Mouse (Mus musculus) splenic B cell, adult 2 months (primary cell): ENCODE data around the gene 5730522E02Rik.

Source experiments
- DNase-seq: peaks from one replicate; pipeline ENCODE4 v3.0.0-alpha.2; 2011; ENCODE audit warnings: low read depth, low spot score
- H3K27me3 ChIP-seq: 2 replicates; pipeline ENCODE4 v1.6.1; 2012; ENCODE audit warnings: mild to moderate bottlenecking, low read length, moderate library complexity, mixed read lengths; ENCODE audit not compliant: control insufficient read depth, poor library complexity, insufficient read depth, severe bottlenecking
- H3K36me3 ChIP-seq: 2 replicates; pipeline ENCODE4 v1.6.1; 2012; ENCODE audit warnings: mild to moderate bottlenecking, low read length, moderate library complexity, mixed read lengths; ENCODE audit not compliant: control insufficient read depth, poor library complexity, insufficient read depth, severe bottlenecking

5730522E02Rik gene

GRCm38 (mm10) chr11:25855794-25856193 lies 354.8 kb downstream of the 5730522E02Rik start:
- Histone ChIP-seq H3K36me3 (no peaks in the 10 kb centered on the region), H3K27me3 (no peaks in the 10 kb centered on the region)
- no peak for DNase-seq

GRCm38 (mm10) chr11:25854216-25854615 lies 356.3 kb downstream of the 5730522E02Rik start:
- DNase-seq: no peak
- Histone ChIP-seq H3K27me3 (no peaks in the 10 kb centered on the region), H3K36me3 (no peaks in the 10 kb centered on the region)

GRCm38 (mm10) chr11:25853032-25853431 lies 357.5 kb downstream of the 5730522E02Rik start:
- Histone ChIP-seq H3K36me3 (no peaks in the 10 kb centered on the region), H3K27me3 (no peaks in the 10 kb centered on the region)
- no peak for DNase-seq

- Histone ChIP-seq H3K27me3 (no peaks in the 10 kb centered on the region), H3K36me3 (no peaks in the 10 kb centered on the region)
- peak; percentile 70 for DNase-seq
These were observed 361.5 kb downstream of the 5730522E02Rik start for GRCm38 (mm10) chr11:25848824-25849644.

GRCm38 (mm10) chr11:25838451-25838850 lies 372.1 kb downstream of the 5730522E02Rik start:
- H3K36me3 ChIP-seq: no peaks in the 10 kb centered on the region
- no peak for DNase-seq
- H3K27me3 ChIP-seq: no peaks in the 10 kb centered on the region

- no peaks in the 10 kb centered on the region for H3K36me3 ChIP-seq
- H3K27me3 ChIP-seq: no peaks in the 10 kb centered on the region
- DNase-seq: no peak
These were observed 390.8 kb downstream of the 5730522E02Rik start for GRCm38 (mm10) chr11:25819789-25820188.

GRCm38 (mm10) chr11:25813446-25813845 lies 397.1 kb downstream of the 5730522E02Rik start:
- DNase-seq: no peak
- Histone ChIP-seq H3K27me3 (no peaks in the 10 kb centered on the region), H3K36me3 (no peaks in the 10 kb centered on the region)

- no peaks in the 10 kb centered on the region for H3K36me3 ChIP-seq
- no peak for DNase-seq
These were observed 422.9 kb downstream of the 5730522E02Rik start for GRCm38 (mm10) chr11:25787691-25788090.

GRCm38 (mm10) chr11:25772231-25772630 lies 438.3 kb downstream of the 5730522E02Rik start:
- no peak for DNase-seq
- no peaks in the 10 kb centered on the region for H3K27me3 ChIP-seq

More at GRCm38 (mm10) chr11:25787691-25788090, 422.9 kb downstream of the 5730522E02Rik start:
- no peaks in the 10 kb centered on the region for H3K27me3 ChIP-seq

GRCm38 (mm10) chr11:25770991-25771568 lies 439.5 kb downstream of the 5730522E02Rik start:
- DNase-seq: no peak
- no peaks in the 10 kb centered on the region for H3K27me3 ChIP-seq
- H3K36me3 ChIP-seq: no peaks in the 10 kb centered on the region

More at GRCm38 (mm10) chr11:25772231-25772630, 438.3 kb downstream of the 5730522E02Rik start:
- H3K36me3 ChIP-seq: no peaks in the 10 kb centered on the region

GRCm38 (mm10) chr11:25767584-25768333 lies 442.8 kb downstream of the 5730522E02Rik start:
- no peaks in the 10 kb centered on the region for H3K27me3 ChIP-seq
- DNase-seq: no peak

GRCm38 (mm10) chr11:25753156-25753899 lies 457.2 kb downstream of the 5730522E02Rik start:
- no peaks in the 10 kb centered on the region for H3K36me3 ChIP-seq
- H3K27me3 ChIP-seq: no peaks in the 10 kb centered on the region
- no peak for DNase-seq

More at GRCm38 (mm10) chr11:25767584-25768333, 442.8 kb downstream of the 5730522E02Rik start:
- H3K36me3 ChIP-seq: no peaks in the 10 kb centered on the region

GRCm38 (mm10) chr11:25752418-25752817 lies 458.1 kb downstream of the 5730522E02Rik start:
- no peaks in the 10 kb centered on the region for H3K36me3 ChIP-seq
- H3K27me3 ChIP-seq: no peaks in the 10 kb centered on the region
- no peak for DNase-seq

- H3K36me3 ChIP-seq: no peaks in the 10 kb centered on the region
- DNase-seq: no peak
- no peaks in the 10 kb centered on the region for H3K27me3 ChIP-seq
These were observed 463.3 kb downstream of the 5730522E02Rik start for GRCm38 (mm10) chr11:25747098-25747862.
